Mouse (Mus musculus) kidney, embryonic 16.5 days (tissue): Measurements from ENCODE around the gene Tle2. TPM values are rescaled to one million over a fixed set of nuclear protein-coding genes. Genes with fewer than 3 reads are reported as not detected.

ENCODE experiments used
- ATAC-seq: fragments of 200-750 bp; cut with Nextera tagmentation; 2 replicates; pipeline ENCODE4 v1.8.0; 2017; ENCODE audit warnings: moderate TSS enrichment; ENCODE audit not compliant: low FRiP score, low TSS enrichment
- H3K27ac ChIP-seq: fragments of 300-500 bp; sonication (generic); 2 replicates; pipeline ENCODE4 v1.5.1; 2014; ENCODE audit warnings: low read length
- H3K27me3 ChIP-seq: fragments of 300-500 bp; sonication (generic); 2 replicates; pipeline ENCODE4 v1.6.1; 2014; ENCODE audit warnings: low read length, control low read depth, mixed read lengths; ENCODE audit not compliant: insufficient read depth
- H3K36me3 ChIP-seq: fragments of 300-500 bp; sonication (generic); 2 replicates; pipeline ENCODE4 v1.6.1; 2014; ENCODE audit warnings: low read length, control low read depth, mixed read lengths; ENCODE audit not compliant: insufficient read depth
- H3K4me1 ChIP-seq: fragments of 300-500 bp; sonication (generic); 2 replicates; pipeline ENCODE4 v1.6.1; 2014; ENCODE audit warnings: low read length, control low read depth, mixed read lengths; ENCODE audit not compliant: insufficient read depth
- H3K4me2 ChIP-seq: fragments of 300-500 bp; sonication (generic); replicated peaks from 2 replicates; pipeline ENCODE4 v1.6.1; 2014; ENCODE audit warnings: low read depth, low read length
- H3K4me3 ChIP-seq: fragments of 300-500 bp; sonication (generic); 2 replicates; pipeline ENCODE4 v1.5.1; 2014; ENCODE audit warnings: mild to moderate bottlenecking, low read length
- H3K9ac ChIP-seq: fragments of 300-500 bp; sonication (generic); replicated peaks from 2 replicates; pipeline ENCODE4 v1.6.1; 2014; ENCODE audit warnings: low read length
- H3K9me3 ChIP-seq: fragments of 300-500 bp; sonication (generic); 2 replicates; pipeline ENCODE4 v1.6.1; 2016; ENCODE audit warnings: low read length, control low read depth
- WGBS: fragments of 180-500 bp; shearing (Covaris S2); extraction: QIAGEN DNeasy Blood & Tissue Kit; methylation state at CpG from one replicate; pipeline ENCODE4 v1.1.7; 2014; 5-methylcytosine and 5-hydroxymethylcytosine counted together
- polyA plus RNA-seq: library from polyadenylated mRNA; unstranded; fragments of >200 nt; fragmentation: Nextera tagmentation; extraction: Ambion mirVana; gene quantifications from 2 replicates; pipeline ENCODE4 v1.2.1, GENCODE M21; 2015

Gene Tle2
- polyA plus RNA-seq: 41.0 and 52.0 TPM in 2 replicates

DNA sequence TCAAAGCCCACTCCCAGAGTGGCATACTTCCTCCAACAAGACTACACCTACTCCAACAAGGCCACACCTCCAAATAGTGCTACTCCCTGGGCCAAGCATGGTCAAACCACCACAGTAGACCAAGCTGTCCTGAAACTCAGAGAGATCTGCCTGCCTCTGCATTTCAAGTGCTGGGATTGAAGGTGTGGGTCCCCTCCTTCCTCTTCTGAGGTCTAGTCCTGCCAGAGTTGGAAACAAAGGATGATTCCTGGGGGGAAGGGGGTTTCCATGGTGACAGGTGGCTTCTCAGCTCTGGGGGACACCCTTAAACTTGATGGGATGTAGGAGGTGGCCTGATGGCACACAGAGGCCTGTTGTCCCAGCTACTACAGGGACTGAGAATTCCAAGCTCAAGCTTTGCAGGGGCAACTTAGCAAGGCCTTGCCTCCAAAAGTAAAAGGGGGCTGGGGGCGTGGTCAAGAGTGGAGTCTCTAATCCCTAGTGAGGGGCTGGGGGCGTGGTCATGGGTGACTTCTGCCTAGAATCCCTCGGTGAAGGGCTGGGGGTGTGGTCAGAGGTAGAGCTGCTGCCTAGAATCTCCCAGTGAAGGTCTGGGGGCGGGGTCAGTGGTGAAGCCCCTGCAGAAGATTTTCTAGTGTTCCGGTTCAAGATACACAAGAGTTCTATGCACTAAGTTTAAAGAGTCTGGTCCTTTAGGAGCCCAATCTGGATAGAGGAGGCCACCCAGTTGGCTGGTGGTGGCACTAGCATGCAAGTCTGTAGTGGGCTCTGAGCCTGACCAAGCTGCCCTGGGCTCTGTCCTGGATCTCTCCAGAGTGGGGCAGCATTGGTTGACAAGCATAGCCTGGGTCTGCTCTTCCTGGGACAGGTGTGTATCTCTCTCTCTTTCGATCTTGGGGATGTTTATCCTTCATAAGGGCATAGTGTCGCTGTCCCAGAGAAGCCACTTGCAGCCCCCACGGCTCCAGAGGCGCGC is at the start of gene Tle2:
Tle2 (plus strand) TSS at position 481 of the 976 bp plus-strand sequence.
- 26% methylated on average over 10 of the region's 10 CpGs for WGBS
- Histone ChIP-seq H3K27ac (peak within 1 kb of the TSS; percentile 96), H3K36me3 (peaks cover 8% of the 10 kb centered on the region; the same call in 1 of the 2 replicates), H3K4me1 (peaks cover 68% of the 10 kb centered on the region), H3K4me3 (peak within 1 kb of the TSS; percentile 56), H3K9ac (peak within 1 kb of the TSS; percentile 79), H3K27me3 (peaks cover 26% of the 10 kb centered on the region), H3K4me2 (peak within 1 kb of the TSS; percentile 81), H3K9me3 (no peaks in the 10 kb centered on the region)
- no peak for ATAC-seq

DNA sequence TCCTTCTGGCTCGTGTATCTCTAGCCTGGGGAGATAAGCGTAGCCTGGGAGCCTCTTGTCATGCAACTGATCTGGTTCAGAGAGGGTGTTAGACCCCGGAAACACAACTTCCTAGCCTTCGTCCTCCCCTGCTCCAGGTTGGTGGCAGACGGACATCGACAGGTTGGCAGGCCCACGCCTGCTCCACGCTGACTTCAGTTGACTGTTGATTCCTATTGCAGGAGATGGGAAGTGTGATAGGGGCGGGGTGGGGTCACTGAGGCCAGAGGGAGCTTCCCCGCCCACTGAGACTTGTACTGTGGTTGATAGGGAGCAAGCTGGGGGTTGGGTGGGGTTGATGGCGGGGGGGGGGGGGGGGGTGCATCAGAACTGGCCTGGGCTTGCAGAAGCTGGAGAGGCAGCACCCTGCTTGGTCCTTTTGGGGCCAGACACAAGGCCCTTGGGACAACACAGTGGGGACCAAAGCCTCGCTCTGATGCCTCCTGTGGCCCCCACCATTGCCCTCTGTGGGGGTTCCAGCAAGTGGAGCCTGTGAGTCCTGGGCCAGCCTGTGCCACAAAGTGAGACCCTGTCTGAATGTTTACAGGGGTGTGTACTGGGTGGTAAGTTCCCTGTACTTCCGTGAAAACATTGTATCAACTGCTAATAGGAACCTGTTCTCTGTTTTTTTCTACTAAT is 49.2 kb upstream of the Tle2 start:
- Histone ChIP-seq H3K27me3 (no peaks in the 10 kb centered on the region), H3K36me3 (peaks cover 15% of the 10 kb centered on the region), H3K9ac (no peak overlapping the region), H3K9me3 (no peaks in the 10 kb centered on the region), H3K4me2 (no peak overlapping the region), H3K4me1 (peaks cover 3% of the 10 kb centered on the region; the same call in 1 of the 2 replicates), H3K27ac (no peak overlapping the region), H3K4me3 (no peak overlapping the region)
- WGBS: 58% methylated on average over 12 of the region's 13 CpGs
- no peak for ATAC-seq

DNA sequence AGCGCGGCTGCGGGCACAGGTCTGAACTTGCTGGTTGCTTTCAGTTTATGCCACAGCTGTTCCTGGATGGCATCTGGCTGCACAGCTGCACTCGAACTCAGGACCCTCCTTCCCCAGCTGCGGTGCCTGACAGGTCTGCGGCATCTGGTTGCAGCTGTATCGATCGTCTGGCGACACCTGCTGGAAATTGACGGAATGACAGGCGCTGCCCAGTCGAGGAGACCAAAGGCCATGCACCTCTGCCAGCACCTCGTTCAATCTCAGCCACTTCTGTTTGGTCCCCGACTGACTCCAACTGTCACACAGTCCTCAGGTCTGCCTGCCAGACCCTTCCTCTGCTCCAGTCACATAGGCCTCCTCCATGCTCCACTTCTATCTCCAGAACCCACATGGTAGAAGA is 47.6 kb upstream of the Tle2 start:
- 11% methylated on average over 14 of the region's 14 CpGs for WGBS
- H3K9me3 ChIP-seq: no peaks in the 10 kb centered on the region
- no peak overlapping the region for H3K4me3 ChIP-seq
- no peak overlapping the region for H3K9ac ChIP-seq
- peak; percentile 73 for ATAC-seq
- peaks cover 3% of the 10 kb centered on the region; the same call in 1 of the 2 replicates for H3K4me1 ChIP-seq
- H3K36me3 ChIP-seq: peaks cover 31% of the 10 kb centered on the region
- H3K4me2 ChIP-seq: no peak overlapping the region
- H3K27ac ChIP-seq: no peak overlapping the region
- no peaks in the 10 kb centered on the region for H3K27me3 ChIP-seq

DNA sequence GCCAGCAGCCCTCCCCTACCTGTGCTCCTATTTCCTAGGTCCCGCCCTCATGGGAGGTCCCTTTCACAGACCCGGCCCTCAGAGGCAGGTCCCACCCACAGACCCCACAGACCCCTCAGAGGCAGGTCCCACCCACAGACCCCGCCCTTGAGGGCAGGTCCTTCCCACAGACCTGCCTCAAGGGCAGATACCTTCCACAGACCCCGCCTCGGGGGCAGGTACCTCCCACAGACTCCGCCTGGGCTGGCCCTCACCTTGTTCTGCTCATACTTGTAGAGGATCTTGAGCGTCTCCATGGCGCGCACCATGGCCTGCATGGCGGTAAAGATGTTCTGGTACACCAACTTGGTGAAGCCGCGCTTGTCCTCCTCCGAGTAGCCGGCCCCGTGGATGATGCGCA is 39.5 kb upstream of the Tle2 start:
- Histone ChIP-seq H3K9ac (no peak overlapping the region), H3K4me1 (no peaks in the 10 kb centered on the region), H3K27me3 (no peaks in the 10 kb centered on the region), H3K4me3 (no peak overlapping the region), H3K9me3 (no peaks in the 10 kb centered on the region), H3K27ac (no peak overlapping the region), H3K36me3 (peaks cover 36% of the 10 kb centered on the region), H3K4me2 (no peak overlapping the region)
- peak; percentile 58; the same call in 1 of the 2 replicates for ATAC-seq
- WGBS: 61% methylated on average over 16 of the region's 16 CpGs

DNA sequence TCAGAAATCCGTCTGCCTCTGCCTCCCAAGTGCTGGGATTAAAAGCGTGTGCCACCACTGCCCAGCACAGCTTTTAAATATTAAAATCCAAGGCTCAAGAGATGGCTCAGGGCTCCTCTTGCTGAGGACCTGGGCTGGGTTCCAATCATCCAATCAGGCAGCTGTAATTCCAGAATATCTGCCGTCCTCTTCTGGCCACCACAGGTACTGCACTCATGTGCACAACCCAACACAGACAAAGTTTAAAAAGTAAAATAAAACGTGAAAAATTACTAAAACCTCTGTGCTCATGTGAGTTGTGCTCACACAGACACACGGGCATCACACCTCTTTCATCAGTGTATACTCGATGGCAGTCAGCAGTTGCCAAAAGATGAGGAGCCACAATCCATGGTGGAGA is 37.6 kb upstream of the Tle2 start:
- peaks cover 2% of the 10 kb centered on the region for H3K4me1 ChIP-seq
- no peak overlapping the region for H3K4me2 ChIP-seq
- H3K9ac ChIP-seq: no peak overlapping the region
- WGBS: 78% methylated on average over 6 of the region's 6 CpGs
- H3K27me3 ChIP-seq: no peaks in the 10 kb centered on the region
- H3K27ac ChIP-seq: no peak overlapping the region
- no peak for ATAC-seq
- no peaks in the 10 kb centered on the region for H3K9me3 ChIP-seq
- no peak overlapping the region for H3K4me3 ChIP-seq
- H3K36me3 ChIP-seq: peaks cover 17% of the 10 kb centered on the region

DNA sequence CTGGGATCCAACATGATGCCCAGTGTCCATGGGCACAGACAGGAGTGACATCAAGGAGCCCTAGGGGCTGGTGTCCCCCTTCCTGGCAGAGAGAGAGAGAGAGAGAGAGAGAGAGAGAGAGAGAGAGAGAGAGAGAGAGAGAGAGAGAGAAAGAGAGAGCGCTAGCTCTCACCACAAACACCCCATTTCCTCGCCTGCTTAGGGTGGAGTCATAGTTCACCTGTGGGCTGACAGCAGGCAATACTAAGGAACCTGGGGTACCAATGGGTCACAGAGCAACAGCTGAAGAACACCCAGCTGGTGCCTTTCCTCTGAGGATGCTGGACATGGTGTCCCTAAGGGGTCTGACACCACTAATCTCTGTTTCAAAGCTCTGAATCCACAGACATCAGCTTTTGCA is 36.9 kb upstream of the Tle2 start:
- H3K9me3 ChIP-seq: no peaks in the 10 kb centered on the region
- no peak overlapping the region for H3K4me3 ChIP-seq
- H3K27me3 ChIP-seq: no peaks in the 10 kb centered on the region
- H3K4me2 ChIP-seq: no peak overlapping the region
- peaks cover 9% of the 10 kb centered on the region for H3K4me1 ChIP-seq
- peaks cover 11% of the 10 kb centered on the region for H3K36me3 ChIP-seq
- ATAC-seq: no peak
- no peak overlapping the region for H3K27ac ChIP-seq
- WGBS: 87% methylated on average over 2 of the region's 2 CpGs
- H3K9ac ChIP-seq: no peak overlapping the region

DNA sequence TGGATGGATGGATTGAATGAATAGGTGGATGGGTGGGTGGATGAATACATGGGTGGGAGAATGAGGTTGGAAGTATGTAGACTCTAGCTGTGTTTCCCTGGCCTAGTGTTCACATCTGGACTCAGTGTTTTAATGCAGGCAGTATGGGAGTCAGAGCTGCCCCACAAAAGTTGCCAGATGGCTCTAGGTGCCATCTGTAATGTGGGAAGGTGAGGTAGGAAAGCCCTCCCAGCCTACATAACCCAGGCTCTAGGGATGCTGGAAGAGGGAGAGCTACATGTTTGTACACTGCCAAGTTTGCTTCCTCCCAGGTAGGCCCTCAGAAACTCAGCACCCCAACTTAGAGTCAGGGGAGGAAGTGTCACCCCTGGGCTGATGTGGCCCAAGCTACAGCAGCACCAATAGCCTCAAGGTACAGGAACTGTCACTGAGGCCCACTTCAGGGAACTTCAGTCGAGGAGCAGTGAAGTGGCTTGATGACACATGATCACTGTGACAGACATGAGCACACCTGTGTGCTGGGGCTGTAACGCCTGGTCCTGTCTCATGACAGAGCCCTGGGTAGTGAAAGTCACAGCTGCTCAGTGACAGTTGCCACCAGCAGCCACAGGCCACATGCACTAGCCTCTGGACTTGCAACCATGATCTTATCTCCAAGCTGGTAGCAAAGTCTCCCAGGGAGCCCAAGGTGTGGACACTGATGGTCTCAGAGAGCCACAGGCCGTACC is 35.9 kb upstream of the Tle2 start:
- WGBS: 80% methylated on average over 3 of the region's 3 CpGs
- no peak overlapping the region for H3K27ac ChIP-seq
- no peak overlapping the region for H3K9ac ChIP-seq
- ATAC-seq: no peak
- H3K36me3 ChIP-seq: peaks cover 4% of the 10 kb centered on the region; the same call in 1 of the 2 replicates
- no peaks in the 10 kb centered on the region for H3K9me3 ChIP-seq
- no peaks in the 10 kb centered on the region for H3K27me3 ChIP-seq
- H3K4me2 ChIP-seq: no peak overlapping the region
- H3K4me3 ChIP-seq: no peak overlapping the region
- H3K4me1 ChIP-seq: peaks cover 20% of the 10 kb centered on the region

DNA sequence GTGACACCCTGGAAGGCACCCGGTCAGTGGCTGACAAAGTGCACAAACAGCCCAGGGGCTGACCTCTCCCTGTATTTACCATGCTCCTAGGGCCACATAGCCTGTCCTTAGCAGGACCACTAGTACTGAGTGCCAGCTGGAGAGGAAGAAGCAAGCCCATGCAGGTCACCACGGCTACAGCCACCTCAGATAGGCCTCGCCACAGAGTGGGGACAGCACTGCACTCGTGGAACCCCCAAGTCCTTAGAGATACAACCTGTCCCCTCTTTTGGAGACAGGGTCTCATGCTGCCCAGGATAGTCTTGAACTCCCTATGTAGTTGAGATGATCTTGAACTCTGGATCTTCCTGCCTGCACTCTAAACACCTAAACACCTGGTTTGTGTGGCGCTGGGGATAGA is 33.0 kb upstream of the Tle2 start:
- WGBS: 76% methylated on average over 5 of the region's 5 CpGs
- H3K27ac ChIP-seq: peak overlapping the region; percentile 63
- peak overlapping the region; percentile 54 for H3K9ac ChIP-seq
- peaks cover 32% of the 10 kb centered on the region for H3K4me1 ChIP-seq
- no peak for ATAC-seq
- no peaks in the 10 kb centered on the region; the same call in 1 of the 2 replicates for H3K36me3 ChIP-seq
- no peak overlapping the region for H3K4me2 ChIP-seq
- H3K9me3 ChIP-seq: no peaks in the 10 kb centered on the region
- H3K27me3 ChIP-seq: no peaks in the 10 kb centered on the region
- no peak overlapping the region for H3K4me3 ChIP-seq

DNA sequence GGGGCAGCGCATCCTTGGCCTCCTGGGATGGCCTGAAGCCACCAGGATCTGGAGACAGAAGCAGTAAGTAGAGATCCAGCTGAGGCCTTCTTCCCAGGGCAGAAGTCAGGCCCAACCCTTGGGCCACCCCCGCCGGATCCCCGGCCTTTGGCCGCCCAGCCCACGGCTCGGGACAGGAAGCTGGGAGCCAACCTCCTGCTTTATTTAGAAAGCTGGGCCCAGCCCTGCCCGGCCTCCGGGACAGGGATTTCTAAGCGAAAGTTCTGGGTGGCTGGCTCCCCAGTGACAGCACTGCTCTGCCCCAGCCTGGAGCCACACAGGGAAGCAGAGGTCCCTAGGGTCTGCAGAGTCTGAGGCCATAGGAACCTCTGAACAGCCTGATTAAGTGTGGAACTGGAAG is 32.6 kb upstream of the Tle2 start:
- ATAC-seq: no peak
- H3K27me3 ChIP-seq: no peaks in the 10 kb centered on the region
- peak overlapping the region; percentile 63 for H3K27ac ChIP-seq
- 42% methylated on average over 10 of the region's 10 CpGs for WGBS
- H3K4me1 ChIP-seq: peaks cover 32% of the 10 kb centered on the region
- no peaks in the 10 kb centered on the region for H3K9me3 ChIP-seq
- no peak overlapping the region for H3K4me3 ChIP-seq
- peak overlapping the region; percentile 54 for H3K9ac ChIP-seq
- no peaks in the 10 kb centered on the region; the same call in 1 of the 2 replicates for H3K36me3 ChIP-seq
- peak overlapping the region; percentile 26 for H3K4me2 ChIP-seq
